Mouse (Mus musculus) heart, postnatal 14 days (tissue): ENCODE data around the gene Coro1c. TPM values are rescaled to one million over a fixed set of nuclear protein-coding genes. Genes with fewer than 3 reads are reported as not detected.

Experiments
- DNase-seq, 2 experiments: peaks; one replicate each; pipeline ENCODE4 v3.0.0; 2021 to 2022
- intact Hi-C: fragments of 180-260 bp; cut with DNase I; formaldehyde crosslinking; loops from one replicate; pipeline ENCODE4 v1.15.1; 2025
- total RNA-seq, 2 experiments: library from RNA; stranded (reverse); gene quantifications; 2 replicates each; pipeline ENCODE4 v1.2.3; 2021

Coro1c gene
- total RNA-seq, 2 experiments from 2014 or later: 41.1 to 51.1 TPM

- intact Hi-C loops: loop anchor here (2.0 kb wide), 2 partner anchors 15 to 17 kb away; no protein-coding TSS in a partner anchor
- DNase-seq: no peak
Observed at GRCm38 (mm10) chr5:113889912-113890311, 18.6 kb downstream of the Coro1c start.

- peak; percentile 44 to 53 for DNase-seq
- intact Hi-C loops: loop anchor here (2.0 kb wide), 1 partner anchor 17 kb away; no protein-coding TSS in a partner anchor
Observed at GRCm38 (mm10) chr5:113889181-113889906, 19.2 kb downstream of the Coro1c start.

- intact Hi-C loops: loop anchor here (2.0 kb wide), 1 partner anchor 15 kb away; no protein-coding TSS in a partner anchor
- DNase-seq: no peak
Observed at GRCm38 (mm10) chr5:113888186-113888795, 20.3 kb downstream of the Coro1c start.

- intact Hi-C loops: no loop called here
- DNase-seq: peak; percentile 67 to 75
Observed at GRCm38 (mm10) chr5:113887132-113887531, 21.4 kb downstream of the Coro1c start.

GRCm38 (mm10) chr5:113885623-113886022 lies 22.9 kb downstream of the Coro1c start:
- intact Hi-C loops: no loop called here
- no peak for DNase-seq

GRCm38 (mm10) chr5:113884750-113885149 lies 23.8 kb downstream of the Coro1c start:
- intact Hi-C loops: no loop called here
- DNase-seq: no peak

GRCm38 (mm10) chr5:113883384-113883771 lies 25.2 kb downstream of the Coro1c start:
- no peak for DNase-seq
- intact Hi-C loops: no loop called here

GRCm38 (mm10) chr5:113882566-113883383 lies 25.8 kb downstream of the Coro1c start:
- intact Hi-C loops: no loop called here
- DNase-seq: peak in 1 of 2 experiments; percentile 46

- intact Hi-C loops: no loop called here
- no peak for DNase-seq
Observed at GRCm38 (mm10) chr5:113881136-113881535, 27.4 kb downstream of the Coro1c start.

GRCm38 (mm10) chr5:113878943-113879617 lies 29.5 kb downstream of the Coro1c start:
- intact Hi-C loops: no loop called here
- no peak for DNase-seq

- intact Hi-C loops: no loop called here
- no peak for DNase-seq
Observed at GRCm38 (mm10) chr5:113877565-113877964, 31.0 kb downstream of the Coro1c start.

GRCm38 (mm10) chr5:113876176-113876575 lies 32.4 kb downstream of the Coro1c start:
- intact Hi-C loops: no loop called here
- no peak for DNase-seq

- intact Hi-C loops: no loop called here
- DNase-seq: no peak
Observed at GRCm38 (mm10) chr5:113875625-113876024, 32.9 kb downstream of the Coro1c start.

GRCm38 (mm10) chr5:113874063-113875024 lies 34.2 kb downstream of the Coro1c start:
- intact Hi-C loops: loop anchor here (5.0 kb wide), 1 partner anchor 33 kb away; the partner anchor contains the start of gene Coro1c
- DNase-seq: no peak

GRCm38 (mm10) chr5:113872936-113873912 lies 35.3 kb downstream of the Coro1c start:
- peak; percentile 61 to 71 for DNase-seq
- intact Hi-C loops: loop anchor here (2.0 to 5.0 kb wide), 2 partner anchors 16 to 34 kb away; partner anchors contain the start of gene Coro1c

- intact Hi-C loops: loop anchor here (2.0 to 5.0 kb wide), 2 partner anchors 17 to 35 kb away; partner anchors contain the start of gene Coro1c
- no peak for DNase-seq
Observed at GRCm38 (mm10) chr5:113871903-113872548, 36.5 kb downstream of the Coro1c start.

- DNase-seq: peak in 1 of 2 experiments; percentile 32
- intact Hi-C loops: loop anchor here (5.0 kb wide), 1 partner anchor 37 kb away; the partner anchor contains the start of gene Coro1c
Observed at GRCm38 (mm10) chr5:113870393-113871040, 38.0 kb downstream of the Coro1c start.
